Mouse (Mus musculus) small intestine, adult 2 months (tissue): Measurements from ENCODE around the gene Phactr1.

ENCODE experiments used
- CTCF ChIP-seq: fragments of 200-500 bp; IDR thresholded peaks from 2 replicates; pipeline ENCODE4 v1.5.1; 2012; ENCODE audit warnings: low read depth, mild to moderate bottlenecking, control low read depth, inconsistent platforms, low read length, moderate library complexity, mixed read lengths; ENCODE audit not compliant: insufficient replicate concordance, insufficient read length; ENCODE audit errors: extremely low read depth
- POLR2A ChIP-seq: fragments of 200-500 bp; IDR thresholded peaks from 2 replicates; pipeline ENCODE4 v1.6.1; 2012; ENCODE audit warnings: low read depth, mild to moderate bottlenecking, control low read depth, inconsistent platforms, low read length, moderate library complexity

- TF ChIP-seq CTCF (no peak), POLR2A (no peak)
Measured at GRCm38 (mm10) chr13:42920062-42920461, 239.6 kb downstream of the Phactr1 start.
